Mouse (Mus musculus) urinary bladder, postnatal 4 days (tissue): Measurements from ENCODE around the gene Dpm1.

ENCODE experiments used
- DNase-seq, 2 experiments: peaks; one replicate each; pipeline ENCODE4 v3.0.0; 2021 to 2022; ENCODE audit warnings: low spot score in 2 of 2

Dpm1 gene

DNA sequence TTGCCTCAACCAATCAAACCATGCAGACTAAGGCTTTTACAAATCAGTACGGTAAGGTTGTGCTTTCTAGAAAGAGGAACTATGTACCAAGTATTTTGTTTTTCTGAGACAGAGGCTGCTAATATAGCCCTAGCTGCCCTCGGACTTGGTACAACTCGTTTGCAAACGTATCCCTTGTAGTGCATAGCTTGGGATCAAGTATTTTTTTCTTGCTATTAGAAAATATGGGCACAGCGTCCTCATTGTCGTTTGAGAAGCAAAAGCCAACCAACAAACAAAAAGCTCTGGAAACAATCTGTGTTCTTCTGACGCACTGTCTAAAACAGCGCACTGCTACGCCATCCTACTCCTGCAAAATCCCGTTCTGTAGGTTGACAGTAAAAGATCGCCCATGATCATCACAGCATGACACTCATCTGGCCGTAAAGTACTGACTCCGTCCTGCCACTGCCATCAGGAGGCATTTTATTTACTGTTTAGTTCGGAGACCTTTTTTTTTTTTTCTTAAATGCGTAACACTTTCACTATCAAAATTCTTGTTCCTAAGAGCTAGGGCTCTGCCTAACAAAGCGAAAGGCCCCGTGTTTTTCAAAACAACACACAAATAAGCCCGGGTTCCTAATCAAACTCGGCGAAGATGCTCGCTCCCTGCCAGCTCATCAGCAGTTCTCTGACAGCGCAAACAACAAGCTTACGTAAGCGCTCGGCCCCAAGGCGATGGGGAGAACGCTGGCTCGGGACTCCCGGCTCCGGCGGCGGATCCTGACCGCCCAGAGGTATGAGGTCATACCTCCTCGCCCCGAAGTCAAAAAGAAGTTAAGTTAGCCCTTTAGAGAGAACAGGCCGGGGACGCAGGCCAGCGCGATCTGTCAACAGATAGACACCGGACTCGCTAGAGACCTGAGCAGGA lies 1.0 kb downstream of the Dpm1 start:
- DNase-seq: peak in 1 of 2 experiments; percentile 21

GRCm38 (mm10) chr2:168223326-168223725 lies 7.1 kb downstream of the Dpm1 start:
- DNase-seq: no peak

GRCm38 (mm10) chr2:168213788-168214397 lies 16.5 kb downstream of the Dpm1 start:
- DNase-seq: no peak

DNA sequence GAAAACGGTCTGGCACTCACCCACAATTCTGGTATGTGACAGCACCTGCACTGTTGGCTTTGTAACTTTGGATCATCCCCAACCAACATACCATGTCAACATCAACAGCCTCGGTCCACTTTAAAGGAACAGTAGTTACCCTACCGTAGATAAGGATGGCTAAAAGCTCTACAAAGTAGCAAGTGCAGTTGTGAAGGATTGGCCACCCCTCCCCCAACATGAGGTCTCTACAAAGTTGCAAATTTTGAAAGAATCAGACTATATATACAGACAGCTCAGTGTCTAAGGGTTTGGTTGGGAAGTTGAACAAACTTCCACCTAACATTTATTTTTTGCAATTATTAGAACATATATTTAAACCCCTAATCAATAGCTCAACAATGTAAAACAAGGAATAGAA lies 22.5 kb downstream of the Dpm1 start:
- no peak for DNase-seq

GRCm38 (mm10) chr2:168206725-168207644 lies 23.4 kb downstream of the Dpm1 start, which contains the start of gene Adnp:
Gene Adnp, minus strand, starts transcription at chr2:168207112.
- DNase-seq: peak; percentile 97 to 98

- DNase-seq: no peak
Observed at GRCm38 (mm10) chr2:168205681-168206631, 24.4 kb downstream of the Dpm1 start.

GRCm38 (mm10) chr2:168205265-168205664 lies 25.1 kb downstream of the Dpm1 start:
- peak; percentile 82 to 91 for DNase-seq

DNA sequence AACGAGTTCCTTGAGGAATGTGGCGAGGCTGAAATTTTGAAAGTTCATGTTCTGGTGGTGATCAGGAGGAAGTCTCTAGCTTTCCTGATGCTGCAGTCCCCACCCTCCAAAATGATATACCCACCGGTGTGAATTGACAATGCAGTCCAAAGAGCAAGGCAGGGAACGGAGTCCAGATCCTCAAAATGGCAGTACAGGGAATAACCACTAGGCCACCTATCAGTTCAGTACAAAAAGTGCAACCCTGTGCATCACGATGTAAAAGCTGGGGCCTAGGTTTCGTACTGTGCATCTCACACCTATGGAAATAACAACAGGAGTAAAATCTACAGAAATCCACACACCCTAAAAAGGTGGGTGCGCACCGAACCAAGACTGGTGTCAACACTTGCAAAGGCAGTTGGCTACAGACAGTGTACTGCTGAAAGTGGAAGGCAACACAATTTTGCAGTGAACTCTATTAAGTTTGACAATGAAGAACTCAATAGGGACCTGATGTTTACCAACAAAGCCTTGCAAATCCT lies 25.9 kb downstream of the Dpm1 start:
- DNase-seq: no peak

DNA sequence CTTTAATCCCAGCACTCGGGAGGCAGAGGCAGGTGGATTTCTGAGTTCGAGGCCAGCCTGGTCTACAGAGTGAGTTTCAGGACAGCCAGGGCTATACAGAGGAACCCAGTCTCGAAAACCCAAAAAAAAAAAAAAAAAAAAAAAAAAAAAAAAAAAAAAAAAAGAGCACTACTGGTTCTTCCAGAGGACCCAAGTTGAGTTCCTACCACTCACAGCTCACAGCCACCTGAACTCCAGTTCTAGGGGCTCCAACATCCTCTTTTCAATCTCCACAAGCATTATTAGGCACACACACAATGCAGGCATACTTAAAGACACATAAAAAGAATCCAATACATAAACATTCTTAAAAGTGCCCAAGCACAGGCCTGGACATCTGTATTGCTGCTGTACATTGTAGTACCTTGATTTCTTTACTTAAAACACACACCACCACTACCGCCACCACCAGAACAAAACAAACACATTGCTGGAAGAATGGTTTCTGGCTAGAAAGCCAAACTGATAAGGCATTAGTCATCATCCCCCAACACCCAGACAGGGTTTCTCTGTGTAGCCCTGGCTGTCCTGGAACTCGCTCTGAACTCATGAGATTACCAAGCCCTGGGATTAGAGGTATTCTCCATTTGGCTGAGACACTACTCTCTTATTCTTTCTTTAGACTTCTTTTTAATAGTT lies 30.2 kb downstream of the Dpm1 start:
- DNase-seq: no peak

DNA sequence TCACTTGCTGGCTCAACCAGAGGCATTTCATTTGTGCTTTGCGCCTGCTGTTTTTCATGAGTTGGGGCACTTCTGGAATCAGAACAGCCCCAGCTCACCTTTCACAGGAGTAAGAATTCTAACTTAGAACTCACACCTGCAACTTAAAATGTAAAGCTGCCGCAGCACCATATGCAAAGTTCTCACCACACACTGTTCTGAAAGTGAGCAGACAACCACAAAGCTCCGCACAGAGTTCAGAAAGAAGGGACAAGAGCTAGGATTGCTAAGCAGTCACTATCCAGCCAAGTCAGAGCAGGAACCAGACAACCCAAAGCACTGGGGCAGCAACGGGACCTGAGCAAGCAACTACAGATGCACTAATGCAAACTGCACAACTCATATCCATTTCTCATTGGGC lies 30.9 kb downstream of the Dpm1 start:
- no peak for DNase-seq

GRCm38 (mm10) chr2:168198421-168198820 lies 32.0 kb downstream of the Dpm1 start:
- no peak for DNase-seq

GRCm38 (mm10) chr2:168195721-168196120 lies 34.7 kb downstream of the Dpm1 start:
- no peak for DNase-seq

GRCm38 (mm10) chr2:168193685-168194084 lies 36.7 kb downstream of the Dpm1 start:
- no peak for DNase-seq

- DNase-seq: no peak
Observed at GRCm38 (mm10) chr2:168191856-168192255, 38.5 kb downstream of the Dpm1 start.

GRCm38 (mm10) chr2:168175946-168176345 lies 54.4 kb downstream of the Dpm1 start:
- DNase-seq: no peak

- peak in 1 of 2 experiments; percentile 57 for DNase-seq
Observed at GRCm38 (mm10) chr2:168170167-168170685, 60.2 kb downstream of the Dpm1 start.

GRCm38 (mm10) chr2:168169800-168170113 lies 60.6 kb downstream of the Dpm1 start:
- no peak for DNase-seq

DNA sequence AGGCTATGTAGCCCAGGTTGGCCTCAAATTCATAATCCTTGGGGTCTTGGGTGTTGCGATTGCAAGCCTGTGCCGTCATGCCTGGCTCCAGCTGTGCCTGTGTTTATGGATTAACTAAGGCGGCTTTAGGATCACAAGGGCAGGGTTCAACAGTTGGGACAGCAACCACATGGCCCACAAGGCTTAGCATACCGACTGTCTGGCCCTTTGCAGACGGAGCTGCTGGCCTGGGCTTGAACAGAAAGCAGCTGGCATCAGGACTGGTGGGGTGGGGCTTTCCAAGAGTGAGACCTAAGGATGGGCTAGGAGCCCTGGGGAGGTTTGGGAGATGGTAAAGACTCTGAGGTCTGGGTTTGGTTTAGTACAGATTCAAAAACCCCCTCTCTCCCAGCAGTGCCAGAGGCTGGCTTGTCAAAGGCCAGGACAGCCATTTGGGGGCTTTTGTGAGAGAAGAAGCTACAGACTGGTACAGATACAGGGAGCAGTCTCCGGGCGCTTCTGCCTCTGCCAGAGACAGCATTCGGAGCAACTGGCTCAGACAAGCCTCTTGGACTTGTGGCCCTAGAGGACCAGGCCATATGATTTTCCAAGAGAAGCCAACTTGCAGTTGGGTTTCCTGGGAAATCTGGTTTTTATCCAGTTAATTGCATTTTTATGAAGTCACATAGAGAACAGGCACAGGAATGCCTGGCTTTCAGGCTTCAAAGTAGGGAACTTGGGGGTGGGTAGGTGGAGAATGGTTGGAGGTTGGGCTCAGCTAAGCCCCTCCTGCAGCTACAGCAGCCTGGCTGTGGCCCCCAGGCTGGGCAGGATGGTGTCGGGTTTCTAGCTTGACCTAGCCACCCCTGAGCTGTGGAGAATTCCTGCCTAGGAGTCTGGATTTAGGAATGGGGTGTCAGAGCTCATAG lies 61.2 kb downstream of the Dpm1 start:
- DNase-seq: no peak

DNA sequence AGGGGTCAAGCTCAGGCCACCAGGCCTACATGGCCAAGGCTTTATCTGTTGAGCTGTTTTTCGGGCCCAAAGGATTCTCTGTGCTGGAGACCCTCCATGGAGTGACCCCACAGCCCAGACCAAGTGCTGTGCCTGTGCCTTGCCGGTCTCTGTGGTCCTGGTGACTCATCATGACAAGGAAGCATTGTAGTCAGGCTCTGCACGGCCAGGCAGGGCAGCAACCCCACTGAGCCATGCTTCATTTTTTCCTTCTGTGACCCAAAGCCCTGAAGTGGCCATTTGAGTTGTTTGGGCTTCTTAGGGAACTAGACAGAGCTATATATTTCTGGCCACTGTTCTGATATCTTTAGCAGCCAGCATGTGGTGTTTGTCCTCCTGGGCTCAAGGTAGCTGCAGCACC lies 62.6 kb downstream of the Dpm1 start:
- no peak for DNase-seq
